Mouse (Mus musculus): ENCODE data around the gene Hcst. TPM values are rescaled to one million over a fixed set of nuclear protein-coding genes. Genes with fewer than 3 reads are reported as not detected.

Gene Hcst
- total and polyA plus RNA-seq, 3 experiments, result 1.2 to 6.3 (median 2.0) TPM

DNA sequence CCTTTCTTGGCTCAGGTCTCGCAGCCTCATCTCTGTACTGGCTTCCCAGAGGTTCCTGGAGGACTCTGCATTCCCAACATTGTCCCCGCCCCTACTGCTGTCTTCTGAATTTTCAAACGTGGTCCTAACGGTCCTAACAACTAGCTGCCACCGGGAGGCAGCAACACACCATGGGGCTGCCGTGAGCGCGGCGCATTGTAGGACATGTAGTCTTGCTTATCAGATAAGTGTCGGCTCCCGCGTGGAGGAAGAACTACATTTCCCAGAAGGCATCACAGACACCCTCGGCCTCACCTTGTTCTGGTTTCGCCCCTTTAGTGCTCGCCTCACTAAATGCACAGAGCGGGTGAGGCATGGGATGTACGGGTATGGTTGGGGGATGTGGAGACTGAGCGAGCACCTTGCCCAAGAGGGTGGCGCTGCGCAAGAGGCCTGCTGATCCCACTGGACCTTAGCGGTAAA, 46.1 kb downstream of the Hcst start:
- DNase-seq, result peak; percentile 92

Other genes with a start within 250 kb of the Hcst start
Only the 30 nearest of the 34 such genes appear.
- gene Polr2i, start 187.9 kb downstream of the Hcst start, total RNA-seq (2021), result 10 to 100 TPM; 74.2 to 84.9 TPM
- gene Polr2i, start 187.9 kb downstream of the Hcst start, polyA plus RNA-seq (2012; rRNA removed), result 77.0 and 78.9 TPM in 2 replicates
- gene Tbcb, start 187.6 kb downstream of the Hcst start, total RNA-seq (2021), result 100 to 1,000 TPM in 1 of 2 experiments, 10 to 100 TPM in 1; 74.9 to 116 TPM
- gene Tbcb, start 187.6 kb downstream of the Hcst start, polyA plus RNA-seq (2012; rRNA removed), result 40.3 and 41.9 TPM in 2 replicates
- gene Ovol3, start 184.1 kb downstream of the Hcst start, total RNA-seq (2021), result not detected
- gene Ovol3, start 184.1 kb downstream of the Hcst start, polyA plus RNA-seq (2012; rRNA removed), result not detected in 2 replicates
- not detected for gene Thap8, start 139.8 kb downstream of the Hcst start, total RNA-seq (2021)
- gene Thap8, start 139.8 kb downstream of the Hcst start, polyA plus RNA-seq (2012; rRNA removed), result 0.51 and 0.62 TPM in 2 replicates
- 1 to 10 TPM; 4.8 to 6.1 TPM for gene Wdr62, start 139.4 kb downstream of the Hcst start, total RNA-seq (2021)
- 16.3 and 17.6 TPM in 2 replicates for gene Wdr62, start 139.4 kb downstream of the Hcst start, polyA plus RNA-seq (2012; rRNA removed)
- 10 to 100 TPM; 27.9 to 28.7 TPM for gene Clip3, start 128.1 kb downstream of the Hcst start, total RNA-seq (2021)
- 10.2 and 17.3 TPM in 2 replicates for gene Clip3, start 128.1 kb downstream of the Hcst start, polyA plus RNA-seq (2012; rRNA removed)
- 10 to 100 TPM; 57.8 to 73.6 TPM for gene Alkbh6, start 111.1 kb downstream of the Hcst start, total RNA-seq (2021)
- 276 and 312 TPM in 2 replicates for gene Alkbh6, start 111.1 kb downstream of the Hcst start, polyA plus RNA-seq (2012; rRNA removed)
- 10 to 100 TPM; 18.8 to 34.5 TPM for gene Syne4, start 105.0 kb downstream of the Hcst start, total RNA-seq (2021)
- 51.8 and 59.1 TPM in 2 replicates for gene Syne4, start 105.0 kb downstream of the Hcst start, polyA plus RNA-seq (2012; rRNA removed)
- 1 to 10 TPM; 1.2 to 1.6 TPM for gene E130208F15Rik, start 98.1 kb downstream of the Hcst start, total RNA-seq (2021)
- gene E130208F15Rik, start 98.1 kb downstream of the Hcst start, polyA plus RNA-seq (2012; rRNA removed), result 2.0 and 2.7 TPM in 2 replicates
- 10 to 100 TPM in 1 of 2 experiments, 1 to 10 TPM in 1; 9.1 to 18.7 TPM for gene Sdhaf1, start 96.0 kb downstream of the Hcst start, total RNA-seq (2021)
- 52.4 and 74.3 TPM in 2 replicates for gene Sdhaf1, start 96.0 kb downstream of the Hcst start, polyA plus RNA-seq (2012; rRNA removed)
- gene Lrfn3, start 57.1 kb downstream of the Hcst start, total RNA-seq (2021), result 10 to 100 TPM in 1 of 2 experiments, 1 to 10 TPM in 1; 8.2 to 11.9 TPM
- gene Lrfn3, start 57.1 kb downstream of the Hcst start, polyA plus RNA-seq (2012; rRNA removed), result 32.9 and 37.6 TPM in 2 replicates
- 10 to 100 TPM; 34.7 to 41.9 TPM for gene Tyrobp, start 6.1 kb downstream of the Hcst start, total RNA-seq (2021)
- gene Tyrobp, start 6.1 kb downstream of the Hcst start, polyA plus RNA-seq (2012; rRNA removed), result 73.3 and 87.9 TPM in 2 replicates
- gene Nfkbid, start 1.9 kb upstream of the Hcst start, total RNA-seq (2021), result 1 to 10 TPM; 1.1 to 1.3 TPM
- gene Nfkbid, start 1.9 kb upstream of the Hcst start, polyA plus RNA-seq (2012; rRNA removed), result 3.7 and 4.1 TPM in 2 replicates
- gene Aplp1, start 25.7 kb upstream of the Hcst start, total RNA-seq (2021), result 10 to 100 TPM; 22.7 to 43.2 TPM
- 37.7 and 54.1 TPM in 2 replicates for gene Aplp1, start 25.7 kb upstream of the Hcst start, polyA plus RNA-seq (2012; rRNA removed)
- not detected for gene Kirrel2, start 37.8 kb upstream of the Hcst start, total RNA-seq (2021)
- not detected in 2 replicates for gene Kirrel2, start 37.8 kb upstream of the Hcst start, polyA plus RNA-seq (2012; rRNA removed)
- not detected for gene Nphs1, start 38.5 kb upstream of the Hcst start, total RNA-seq (2021)
- gene Nphs1, start 38.5 kb upstream of the Hcst start, polyA plus RNA-seq (2012; rRNA removed), result not detected in 2 replicates
- under 1 TPM in 1 of 2 experiments, not detected in 1; 0.86 TPM for gene Prodh2, start 73.8 kb upstream of the Hcst start, total RNA-seq (2021)
- gene Prodh2, start 73.8 kb upstream of the Hcst start, polyA plus RNA-seq (2012; rRNA removed), result 0.10 TPM in 1 of 2 replicates, not detected in the other
- 1 to 10 TPM; 2.2 to 3.1 TPM for gene Arhgap33, start 115.2 kb upstream of the Hcst start, total RNA-seq (2021)
- gene Arhgap33, start 115.2 kb upstream of the Hcst start, polyA plus RNA-seq (2012; rRNA removed), result 20.3 and 23.2 TPM in 2 replicates
- gene Hspb6, start 132.3 kb upstream of the Hcst start, total RNA-seq (2021), result 10 to 100 TPM; 22.4 to 38.7 TPM
- 96.2 and 110 TPM in 2 replicates for gene Hspb6, start 132.3 kb upstream of the Hcst start, polyA plus RNA-seq (2012; rRNA removed)
- gene Proser3, start 132.4 kb upstream of the Hcst start, total RNA-seq (2021), result 1 to 10 TPM; 6.8 to 7.0 TPM
- 10.4 and 10.8 TPM in 2 replicates for gene Proser3, start 132.4 kb upstream of the Hcst start, polyA plus RNA-seq (2012; rRNA removed)
- gene Lin37, start 140.0 kb upstream of the Hcst start, total RNA-seq (2021), result 10 to 100 TPM; 43.7 to 71.4 TPM
- 47.5 and 53.5 TPM in 2 replicates for gene Lin37, start 140.0 kb upstream of the Hcst start, polyA plus RNA-seq (2012; rRNA removed)
- 10 to 100 TPM; 73.3 to 92.5 TPM for gene U2af1l4, start 143.4 kb upstream of the Hcst start, total RNA-seq (2021)
- 80.1 and 92.3 TPM in 2 replicates for gene U2af1l4, start 143.4 kb upstream of the Hcst start, polyA plus RNA-seq (2012; rRNA removed)
- 1 to 10 TPM; 3.6 to 4.8 TPM for gene Gm49396, start 143.5 kb upstream of the Hcst start, total RNA-seq (2021)
- gene Gm49396, start 143.5 kb upstream of the Hcst start, polyA plus RNA-seq (2012; rRNA removed), result 0.93 and 1.7 TPM in 2 replicates
- gene Psenen, start 143.8 kb upstream of the Hcst start, total RNA-seq (2021), result 100 to 1,000 TPM; 185 to 190 TPM
- gene Psenen, start 143.8 kb upstream of the Hcst start, polyA plus RNA-seq (2012; rRNA removed), result 88.6 and 123 TPM in 2 replicates
- gene Igflr1, start 145.6 kb upstream of the Hcst start, total RNA-seq (2021), result 1 to 10 TPM; 3.0 to 3.8 TPM
- gene Igflr1, start 145.6 kb upstream of the Hcst start, polyA plus RNA-seq (2012; rRNA removed), result 6.9 and 10.1 TPM in 2 replicates
- 10 to 100 TPM; 28.5 to 41.4 TPM for gene Kmt2b, start 168.9 kb upstream of the Hcst start, total RNA-seq (2021)
- 50.2 and 50.4 TPM in 2 replicates for gene Kmt2b, start 168.9 kb upstream of the Hcst start, polyA plus RNA-seq (2012; rRNA removed)
- under 1 TPM in 1 of 2 experiments, not detected in 1; 0.46 TPM for gene Zbtb32, start 179.1 kb upstream of the Hcst start, total RNA-seq (2021)
- 0.44 and 0.45 TPM in 2 replicates for gene Zbtb32, start 179.1 kb upstream of the Hcst start, polyA plus RNA-seq (2012; rRNA removed)
- under 1 TPM in 1 of 2 experiments, not detected in 1; 0.21 TPM for gene Upk1a, start 193.0 kb upstream of the Hcst start, total RNA-seq (2021)
- 1.3 and 1.5 TPM in 2 replicates for gene Upk1a, start 193.0 kb upstream of the Hcst start, polyA plus RNA-seq (2012; rRNA removed)
- 1,000 to 10,000 TPM; 1,292 to 2,642 TPM for gene Cox6b1, start 206.3 kb upstream of the Hcst start, total RNA-seq (2021)
- gene Cox6b1, start 206.3 kb upstream of the Hcst start, polyA plus RNA-seq (2012; rRNA removed), result 223 and 275 TPM in 2 replicates
- not detected for gene Etv2, start 216.0 kb upstream of the Hcst start, total RNA-seq (2021)
- not detected in 2 replicates for gene Etv2, start 216.0 kb upstream of the Hcst start, polyA plus RNA-seq (2012; rRNA removed)

Measured in adrenal gland, adult 2 months (tissue).